Mouse (Mus musculus) neural tube, embryonic 10.5 days (tissue): ENCODE data around the gene Paip2b.
A peak's percentile ranks its signal among the peaks of the same experiment; 100 is the strongest.
"Not testable (repeated sequence)": the region's sequence is repeated elsewhere in the genome, so short reads cannot be mapped to it uniquely, and the experiment has no call there.

Experiments
- DNase-seq: peaks from one replicate; pipeline ENCODE4 v3.0.0-alpha.2; 2017; ENCODE audit warnings: low spot score; ENCODE audit errors: extremely low spot score

Paip2b gene

GRCm38 (mm10) chr6:83802033-83802432 is 29.5 kb downstream of the Paip2b start:
- DNase-seq = no peak

- no peak for DNase-seq
Observed at GRCm38 (mm10) chr6:83796686-83797085, 34.9 kb downstream of the Paip2b start.

- DNase-seq = no peak
Observed at GRCm38 (mm10) chr6:83795492-83795900, 36.0 kb downstream of the Paip2b start.

- peak; percentile 94 for DNase-seq
Observed at GRCm38 (mm10) chr6:83794760-83795296, 36.7 kb downstream of the Paip2b start, which contains the start of gene Nagk. Gene Nagk (plus strand): TSS chr6:83794982.

- DNase-seq = no peak
Observed at GRCm38 (mm10) chr6:83791251-83791890, 40.2 kb downstream of the Paip2b start.

- not testable (repeated sequence) for DNase-seq
Observed at GRCm38 (mm10) chr6:83790533-83790932, 41.0 kb downstream of the Paip2b start.

- DNase-seq = peak; percentile 38
Observed at GRCm38 (mm10) chr6:83788554-83788953, 43.0 kb downstream of the Paip2b start.

- DNase-seq = no peak
Observed at GRCm38 (mm10) chr6:83786426-83786825, 45.1 kb downstream of the Paip2b start.

GRCm38 (mm10) chr6:83779026-83779425 is 52.5 kb downstream of the Paip2b start:
- DNase-seq = peak; percentile 42

GRCm38 (mm10) chr6:83778306-83778705 is 53.2 kb downstream of the Paip2b start:
- DNase-seq = no peak

- peak; percentile 89 for DNase-seq
Observed at GRCm38 (mm10) chr6:83775638-83776293, 55.8 kb downstream of the Paip2b start, which contains the start of gene Tex261. Gene Tex261 (minus strand): TSS chr6:83775813.

GRCm38 (mm10) chr6:83774781-83775563 is 56.6 kb downstream of the Paip2b start:
- DNase-seq = no peak

GRCm38 (mm10) chr6:83774126-83774525 is 57.4 kb downstream of the Paip2b start:
- no peak for DNase-seq

GRCm38 (mm10) chr6:83768485-83768884 is 63.1 kb downstream of the Paip2b start:
- no peak for DNase-seq

GRCm38 (mm10) chr6:83766982-83767381 is 64.6 kb downstream of the Paip2b start:
- no peak for DNase-seq

- peak; percentile 56 for DNase-seq
Observed at GRCm38 (mm10) chr6:83762880-83763431, 68.6 kb downstream of the Paip2b start.

GRCm38 (mm10) chr6:83762344-83762743 is 69.2 kb downstream of the Paip2b start, which contains the start of gene Ankrd53:
Gene Ankrd53 (plus strand): TSS chr6:83762644.
- DNase-seq = no peak

- no peak for DNase-seq
Observed at GRCm38 (mm10) chr6:83756051-83756450, 75.5 kb downstream of the Paip2b start.
